Mouse (Mus musculus) limb, embryonic 13.5 days (tissue): ENCODE data around the gene Rragd. TPM values are rescaled to one million over a fixed set of nuclear protein-coding genes. Genes with fewer than 3 reads are reported as not detected.

Experiments
- ATAC-seq: fragments of 200-750 bp; cut with Nextera tagmentation; 2 replicates; pipeline ENCODE4 v1.8.0; 2017; ENCODE audit warnings: low read depth, moderate number of reproducible peaks, moderate TSS enrichment; ENCODE audit not compliant: low FRiP score
- H3K27ac ChIP-seq: fragments of 300-500 bp; sonication (generic); 2 replicates; pipeline ENCODE4 v1.5.1; 2015; ENCODE audit warnings: inconsistent platforms, mild to moderate bottlenecking, moderate library complexity
- H3K27me3 ChIP-seq: fragments of 300-500 bp; sonication (generic); 2 replicates; pipeline ENCODE4 v1.6.1; 2015; ENCODE audit warnings: mild to moderate bottlenecking, inconsistent platforms
- H3K36me3 ChIP-seq: fragments of 300-500 bp; sonication (generic); 2 replicates; pipeline ENCODE4 v1.6.1; 2015; ENCODE audit warnings: inconsistent platforms, mild to moderate bottlenecking, moderate library complexity
- H3K4me1 ChIP-seq: fragments of 300-500 bp; sonication (generic); 2 replicates; pipeline ENCODE4 v1.6.1; 2015; ENCODE audit warnings: inconsistent platforms
- H3K4me2 ChIP-seq: fragments of 300-500 bp; sonication (generic); replicated peaks from 2 replicates; pipeline ENCODE4 v1.6.1; 2015; ENCODE audit warnings: inconsistent platforms, mild to moderate bottlenecking, moderate library complexity
- H3K4me3 ChIP-seq: fragments of 300-500 bp; sonication (generic); 2 replicates; pipeline ENCODE4 v1.5.1; 2015; ENCODE audit warnings: moderate library complexity, mild to moderate bottlenecking, inconsistent platforms
- H3K9ac ChIP-seq: fragments of 300-500 bp; sonication (generic); 2 replicates; pipeline ENCODE4 v1.6.1; 2015; ENCODE audit warnings: mild to moderate bottlenecking, inconsistent platforms
- H3K9me3 ChIP-seq: fragments of 300-500 bp; sonication (generic); 2 replicates; pipeline ENCODE4 v1.6.1; 2016; ENCODE audit warnings: inconsistent platforms
- WGBS: fragments of 180-500 bp; shearing (Covaris S2); methylation state at CpG from one replicate; pipeline ENCODE4 v1.1.7; 2015; 5-methylcytosine and 5-hydroxymethylcytosine counted together
- polyA plus RNA-seq: library from polyadenylated mRNA; unstranded; fragments of >200 nt; fragmentation: Nextera tagmentation; extraction: Ambion mirVana; gene quantifications from 2 replicates; pipeline ENCODE4 v1.2.1, GENCODE M21; 2015

Gene Rragd
- polyA plus RNA-seq, 1 experiment from 2014 or later = 18.4 TPM

- Histone ChIP-seq H3K4me3 (no peak overlapping the region), H3K9me3 (no peaks in the 10 kb centered on the region), H3K27ac (no peak overlapping the region), H3K9ac (no peak overlapping the region), H3K4me2 (no peak overlapping the region), H3K4me1 (no peaks in the 10 kb centered on the region), H3K36me3 (peaks cover 21% of the 10 kb centered on the region), H3K27me3 (no peaks in the 10 kb centered on the region)
- no peak for ATAC-seq
- WGBS = 78% methylated on average over 8 of the region's 8 CpGs
Observed at GRCm38 (mm10) chr4:33024420-33024819, 41.6 kb downstream of the Rragd start.

GRCm38 (mm10) chr4:33029104-33029503 is 46.3 kb downstream of the Rragd start:
- H3K9me3 ChIP-seq = no peaks in the 10 kb centered on the region
- no peak for ATAC-seq
- 91% methylated on average over 7 of the region's 7 CpGs for WGBS

GRCm38 (mm10) chr4:33030264-33031194 is 47.7 kb downstream of the Rragd start:
- WGBS = 2% methylated on average over 54 of the region's 55 CpGs
- H3K9me3 ChIP-seq = peaks cover 7% of the 10 kb centered on the region
- H3K9ac ChIP-seq = peak overlapping the region; percentile 97

More at GRCm38 (mm10) chr4:33029104-33029503, 46.3 kb downstream of the Rragd start:
- H3K36me3 ChIP-seq = peaks cover 18% of the 10 kb centered on the region
- H3K9ac ChIP-seq = no peak overlapping the region
- no peak overlapping the region for H3K27ac ChIP-seq
- H3K4me3 ChIP-seq = no peak overlapping the region
- H3K4me1 ChIP-seq = peaks cover 22% of the 10 kb centered on the region
- H3K27me3 ChIP-seq = no peaks in the 10 kb centered on the region
- no peak overlapping the region for H3K4me2 ChIP-seq

GRCm38 (mm10) chr4:33031195-33031960 is 48.5 kb downstream of the Rragd start, which contains the start of gene Ube2j1:
Ube2j1 (plus strand) TSS chr4:33031416.
- Histone ChIP-seq H3K27me3 (no peaks in the 10 kb centered on the region), H3K4me1 (peaks cover 23% of the 10 kb centered on the region), H3K9me3 (peaks cover 9% of the 10 kb centered on the region), H3K4me2 (peak within 1 kb of the TSS; percentile 69), H3K4me3 (peak within 1 kb of the TSS; percentile 87), H3K9ac (peak within 1 kb of the TSS; percentile 97), H3K27ac (peak within 1 kb of the TSS; percentile 93), H3K36me3 (peaks cover 28% of the 10 kb centered on the region)
- WGBS = under 1% methylated on average over 97 of the region's 123 CpGs
- ATAC-seq = peak; percentile 96

More at GRCm38 (mm10) chr4:33030264-33031194, 47.7 kb downstream of the Rragd start:
- Histone ChIP-seq H3K4me2 (peak overlapping the region; percentile 69), H3K4me3 (peak overlapping the region; percentile 87), H3K36me3 (peaks cover 22% of the 10 kb centered on the region), H3K4me1 (peaks cover 23% of the 10 kb centered on the region), H3K27me3 (no peaks in the 10 kb centered on the region), H3K27ac (peak overlapping the region; percentile 93)
- peak; percentile 78 for ATAC-seq

- no peaks in the 10 kb centered on the region for H3K27me3 ChIP-seq
- peak overlapping the region; percentile 69 for H3K4me2 ChIP-seq
- peaks cover 34% of the 10 kb centered on the region for H3K36me3 ChIP-seq
- H3K4me3 ChIP-seq = peak overlapping the region; percentile 87
- peak overlapping the region; percentile 97 for H3K9ac ChIP-seq
- no peak for ATAC-seq
- WGBS = 17% methylated on average over 4 of the region's 4 CpGs
- peak overlapping the region; percentile 93; the same call in 1 of the 2 replicates for H3K27ac ChIP-seq
- peaks cover 23% of the 10 kb centered on the region for H3K4me1 ChIP-seq
- H3K9me3 ChIP-seq = peaks cover 9% of the 10 kb centered on the region
Observed at GRCm38 (mm10) chr4:33032045-33032444, 49.2 kb downstream of the Rragd start.

- H3K36me3 ChIP-seq = peaks cover 27% of the 10 kb centered on the region
- WGBS = 81% methylated on average over 6 of the region's 6 CpGs
- peaks cover 23% of the 10 kb centered on the region for H3K4me1 ChIP-seq
- ATAC-seq = no peak
- no peak overlapping the region for H3K4me3 ChIP-seq
- no peak overlapping the region for H3K4me2 ChIP-seq
- H3K9me3 ChIP-seq = peaks cover 9% of the 10 kb centered on the region
- no peak overlapping the region for H3K9ac ChIP-seq
- no peak overlapping the region for H3K27ac ChIP-seq
- no peaks in the 10 kb centered on the region for H3K27me3 ChIP-seq
Observed at GRCm38 (mm10) chr4:33033515-33033914, 50.7 kb downstream of the Rragd start.

- H3K4me2 ChIP-seq = no peak overlapping the region
- no peak for ATAC-seq
- no peaks in the 10 kb centered on the region for H3K27me3 ChIP-seq
- H3K4me1 ChIP-seq = no peaks in the 10 kb centered on the region
- H3K4me3 ChIP-seq = no peak overlapping the region
- no peak overlapping the region for H3K9ac ChIP-seq
- WGBS = 84% methylated on average over 4 of the region's 4 CpGs
- no peak overlapping the region for H3K27ac ChIP-seq
- H3K9me3 ChIP-seq = peaks cover 9% of the 10 kb centered on the region
- peaks cover 74% of the 10 kb centered on the region for H3K36me3 ChIP-seq
Observed at GRCm38 (mm10) chr4:33039826-33040225, 57.0 kb downstream of the Rragd start.

- 97% methylated on average over 11 of the region's 11 CpGs for WGBS
- H3K4me1 ChIP-seq = no peaks in the 10 kb centered on the region
Observed at GRCm38 (mm10) chr4:33049601-33050000, 66.8 kb downstream of the Rragd start.

GRCm38 (mm10) chr4:33052055-33052454 is 69.2 kb downstream of the Rragd start:
- no peak overlapping the region for H3K4me2 ChIP-seq
- 91% methylated on average over 3 of the region's 3 CpGs for WGBS
- H3K27me3 ChIP-seq = no peaks in the 10 kb centered on the region
- no peaks in the 10 kb centered on the region for H3K4me1 ChIP-seq
- no peak for ATAC-seq
- H3K9me3 ChIP-seq = no peaks in the 10 kb centered on the region
- H3K27ac ChIP-seq = no peak overlapping the region
- no peak overlapping the region for H3K4me3 ChIP-seq
- no peak overlapping the region for H3K9ac ChIP-seq
- peaks cover 53% of the 10 kb centered on the region for H3K36me3 ChIP-seq

More at GRCm38 (mm10) chr4:33049601-33050000, 66.8 kb downstream of the Rragd start:
- H3K36me3 ChIP-seq = peaks cover 77% of the 10 kb centered on the region
- H3K9ac ChIP-seq = no peak overlapping the region
- no peak overlapping the region for H3K4me2 ChIP-seq
- H3K27me3 ChIP-seq = no peaks in the 10 kb centered on the region
- no peak overlapping the region for H3K4me3 ChIP-seq
- H3K9me3 ChIP-seq = no peaks in the 10 kb centered on the region
- no peak for ATAC-seq
- H3K27ac ChIP-seq = no peak overlapping the region

GRCm38 (mm10) chr4:33052650-33053049 is 69.8 kb downstream of the Rragd start:
- no peaks in the 10 kb centered on the region for H3K27me3 ChIP-seq
- no peak overlapping the region for H3K4me2 ChIP-seq
- no peaks in the 10 kb centered on the region for H3K4me1 ChIP-seq
- no peak overlapping the region for H3K4me3 ChIP-seq
- 81% methylated on average over 5 of the region's 5 CpGs for WGBS
- H3K36me3 ChIP-seq = peaks cover 52% of the 10 kb centered on the region
- no peak overlapping the region for H3K9ac ChIP-seq
- H3K9me3 ChIP-seq = no peaks in the 10 kb centered on the region
- no peak for ATAC-seq
- no peak overlapping the region for H3K27ac ChIP-seq

- Histone ChIP-seq H3K4me3 (no peak overlapping the region), H3K9me3 (no peaks in the 10 kb centered on the region), H3K4me1 (peaks cover 7% of the 10 kb centered on the region; the same call in 1 of the 2 replicates), H3K9ac (no peak overlapping the region), H3K27ac (no peak overlapping the region), H3K36me3 (peaks cover 36% of the 10 kb centered on the region), H3K27me3 (no peaks in the 10 kb centered on the region), H3K4me2 (no peak overlapping the region)
- ATAC-seq = no peak
Observed at GRCm38 (mm10) chr4:33054426-33054825, 71.6 kb downstream of the Rragd start.

GRCm38 (mm10) chr4:33056317-33056716 is 73.5 kb downstream of the Rragd start:
- 78% methylated on average over 1 of the region's 1 CpGs for WGBS
- Histone ChIP-seq H3K9me3 (no peaks in the 10 kb centered on the region), H3K27ac (no peak overlapping the region), H3K4me2 (no peak overlapping the region), H3K4me1 (peaks cover 11% of the 10 kb centered on the region; the same call in 1 of the 2 replicates), H3K9ac (no peak overlapping the region), H3K27me3 (no peaks in the 10 kb centered on the region), H3K4me3 (no peak overlapping the region), H3K36me3 (peaks cover 20% of the 10 kb centered on the region)
- no peak for ATAC-seq
